Mouse (Mus musculus) adrenal gland, postnatal 36 days (tissue): ENCODE data around the gene Nabp2. TPM values are rescaled to one million over a fixed set of nuclear protein-coding genes. Genes with fewer than 3 reads are reported as not detected.

Experiments
- DNase-seq, 2 experiments: peaks; one replicate each; pipeline ENCODE4 v3.0.0; 2021; ENCODE audit warnings: mixed read lengths in 1 of 2
- long read RNA-seq, 2 experiments: library from polyadenylated mRNA; stranded (forward); transcript quantifications; one replicate each; pipeline ENCODE4 v2.0.0; 2021; ENCODE audit warnings: borderline sequencing depth in 2 of 2
- total RNA-seq, 2 experiments: library from RNA; stranded (reverse); gene quantifications; 2 replicates each; pipeline ENCODE4 v1.2.3; 2021

Nabp2 gene
- total RNA-seq, result 10 to 100 TPM; 71.4 to 73.6 TPM
- long read RNA-seq, experiment 1, transcript Nabp2-201 (7 exons, 1,130 nt), result major isoform, 50 of 63 reads
- long read RNA-seq, experiment 1, partial matches to known transcripts, result 3 of 63 reads
- long read RNA-seq, experiment 1, other reads (novel, unspliced or antisense), result 8 of 63 reads
- long read RNA-seq, experiment 2, transcript Nabp2-201 (7 exons, 1,130 nt), result major isoform, 31 of 37 reads
- long read RNA-seq, experiment 2, partial matches to known transcripts, result 1 of 37 reads
- long read RNA-seq, experiment 2, other reads (novel, unspliced or antisense), result 3 of 37 reads

DNA sequence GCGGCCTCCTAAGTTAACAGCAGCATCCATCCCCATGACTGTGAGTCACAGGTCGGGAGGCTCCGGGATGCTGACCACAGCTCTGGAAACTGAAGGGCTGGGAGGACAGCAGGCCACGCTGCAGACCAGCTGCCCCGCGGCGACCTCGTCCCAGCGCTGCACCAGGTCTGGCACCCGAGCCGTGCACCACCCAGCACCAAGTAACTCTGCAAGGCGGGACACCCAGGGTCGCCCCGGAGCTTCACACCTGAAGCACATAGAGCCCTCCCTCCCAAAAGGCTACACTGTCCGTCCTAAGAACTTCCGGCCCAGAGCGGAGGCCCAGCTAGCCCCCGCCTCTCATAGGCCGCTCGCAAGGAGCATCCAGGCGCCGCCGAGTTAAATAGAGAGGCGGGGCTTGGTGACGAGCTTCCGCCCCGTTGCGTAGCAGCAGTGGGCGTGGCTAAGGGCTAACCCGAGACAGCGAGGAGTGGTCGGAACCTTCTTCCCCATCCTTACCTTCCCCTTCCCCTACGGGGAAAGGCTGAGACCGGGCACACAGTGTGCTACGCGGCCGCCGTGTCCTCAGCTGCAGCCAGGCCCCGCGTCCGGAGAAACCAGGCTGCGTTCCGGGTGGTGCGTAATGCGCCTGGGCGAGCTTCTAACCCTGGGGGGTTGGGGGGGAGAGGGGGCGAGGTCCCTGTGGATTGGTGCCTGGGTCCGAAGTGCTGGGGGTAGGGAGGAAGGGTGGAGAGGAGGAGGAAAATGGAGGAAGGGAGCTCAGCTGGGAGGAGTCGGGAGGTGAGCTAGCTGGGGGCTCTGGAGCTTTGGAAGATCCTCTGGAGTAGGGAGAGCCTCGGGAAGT is at the start of gene Nabp2, which contains the start of gene Rnf41:
TSS of gene Nabp2 (minus strand) at position 282 of the 844 bp plus-strand sequence.
TSS of gene Rnf41 (plus strand) at position 447 of the 844 bp plus-strand sequence.
- DNase-seq, result peak; percentile 97 to 98

DNA sequence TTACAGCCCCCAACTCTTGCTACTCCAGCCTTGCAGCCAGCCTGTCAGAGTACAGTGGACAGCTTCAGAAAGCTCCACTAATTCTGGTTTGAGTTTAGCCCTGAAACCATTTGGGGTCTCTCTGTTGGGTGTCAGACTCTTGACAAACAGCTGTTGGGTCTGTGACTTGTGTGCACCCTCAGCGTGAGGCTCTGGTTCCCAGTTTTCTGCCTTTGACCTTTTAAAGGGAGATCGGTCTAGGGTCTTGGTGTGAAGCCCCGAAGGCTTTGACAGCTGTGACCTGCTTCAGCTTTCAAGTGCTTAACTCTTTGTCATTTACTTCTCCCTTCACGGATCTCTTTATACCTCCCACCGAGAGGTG is 49.0 kb upstream of the Nabp2 start:
- no peak for DNase-seq

DNA sequence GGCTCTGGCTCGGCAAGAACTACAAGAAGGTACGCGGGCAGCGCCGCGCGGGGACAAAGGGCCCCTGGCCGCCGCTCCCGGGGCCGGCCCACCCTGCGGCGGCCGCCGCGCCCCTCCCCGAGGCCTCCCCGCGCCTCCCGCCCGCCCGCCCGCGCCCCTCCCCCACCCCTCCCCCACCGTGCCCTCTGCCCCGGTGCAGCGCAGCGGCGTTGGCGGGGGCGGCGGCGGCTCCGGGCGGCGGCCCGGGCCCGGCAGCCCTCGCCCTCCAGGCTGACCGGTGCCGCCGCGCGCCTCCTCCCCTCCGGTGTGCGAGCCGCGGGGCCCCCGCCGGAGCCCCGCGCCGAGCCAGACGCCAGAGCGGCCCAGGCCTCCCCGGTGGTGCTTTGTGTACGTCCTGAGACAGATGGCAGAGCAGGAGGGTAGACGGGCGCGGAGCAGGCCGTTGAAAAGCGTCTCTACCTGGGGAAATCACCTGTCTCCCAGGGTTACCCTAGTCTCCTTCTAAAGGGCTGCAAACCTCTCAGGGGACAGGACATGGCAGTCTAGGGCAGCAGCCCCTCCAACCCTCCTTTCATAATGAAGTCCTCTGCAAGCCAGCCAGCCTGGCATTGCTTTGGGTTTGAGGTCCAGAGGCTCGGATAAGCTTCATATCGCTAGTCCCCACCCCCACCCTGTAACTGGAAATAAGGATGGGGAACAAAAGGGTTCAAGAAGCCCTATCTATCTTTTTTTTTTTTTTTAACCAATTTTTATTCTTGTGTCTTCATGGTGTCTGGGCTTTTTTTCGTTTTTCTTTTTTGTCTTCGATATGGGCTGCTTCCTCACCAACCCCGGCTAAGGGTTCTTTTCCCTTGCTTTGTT is 48.3 kb upstream of the Nabp2 start:
- peak; percentile 26 to 57 for DNase-seq

DNA sequence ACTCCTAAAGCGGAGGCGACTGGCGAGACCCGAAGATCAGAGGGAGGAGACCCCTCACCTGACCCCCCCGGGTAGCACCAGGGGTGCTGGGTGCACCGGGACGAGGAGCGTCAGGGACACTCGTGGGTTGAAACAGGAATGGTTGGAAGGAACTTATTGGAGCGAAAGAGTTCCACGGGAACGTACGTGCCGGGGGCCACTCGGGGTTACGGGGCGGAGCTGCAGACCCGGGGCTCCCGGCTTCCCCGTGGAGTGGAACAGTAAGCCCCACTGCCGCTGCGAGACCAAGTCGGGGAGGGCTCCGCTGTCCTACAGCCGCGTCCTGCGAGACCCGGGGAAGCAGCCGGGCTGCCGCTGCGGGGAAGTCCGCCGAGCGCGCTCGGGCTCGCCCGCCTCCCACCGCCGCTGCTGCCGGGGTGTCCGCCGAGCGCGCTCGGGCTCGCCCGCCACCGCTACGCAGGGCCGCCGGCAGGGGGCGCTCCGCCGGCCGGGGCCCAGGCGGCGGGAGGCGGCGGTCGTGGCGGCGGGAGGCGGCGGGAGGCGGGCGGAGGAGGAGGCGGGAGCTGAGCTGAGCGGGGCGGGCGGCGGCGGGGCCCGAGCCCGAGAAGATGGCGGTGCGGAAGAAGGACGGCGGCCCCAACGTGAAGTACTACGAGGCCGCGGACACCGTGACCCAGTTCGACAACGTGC is 47.6 kb upstream of the Nabp2 start, which contains the start of gene Smarcc2:
TSS of gene Smarcc2 (plus strand) at position 530 of the 690 bp plus-strand sequence.
- peak; percentile 93 to 95 for DNase-seq

DNA sequence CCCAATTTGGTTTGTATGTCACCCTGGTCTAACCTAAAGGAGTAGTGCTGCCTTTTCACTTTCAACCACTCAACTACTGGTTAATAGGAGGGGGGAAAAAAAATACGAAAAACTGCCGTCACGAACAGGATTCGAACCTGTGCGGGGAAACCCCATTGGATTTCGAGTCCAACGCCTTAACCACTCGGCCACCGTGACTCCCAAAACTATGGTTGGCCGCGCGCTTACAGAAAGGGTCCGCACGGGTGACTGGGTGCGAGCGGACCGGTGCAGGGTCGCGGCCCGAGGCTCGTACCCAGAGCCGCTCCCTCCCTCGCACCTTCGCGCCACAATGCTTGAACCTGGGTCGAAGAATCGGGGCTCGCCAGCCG is 47.0 kb upstream of the Nabp2 start:
- peak; percentile 90 to 94 for DNase-seq

DNA sequence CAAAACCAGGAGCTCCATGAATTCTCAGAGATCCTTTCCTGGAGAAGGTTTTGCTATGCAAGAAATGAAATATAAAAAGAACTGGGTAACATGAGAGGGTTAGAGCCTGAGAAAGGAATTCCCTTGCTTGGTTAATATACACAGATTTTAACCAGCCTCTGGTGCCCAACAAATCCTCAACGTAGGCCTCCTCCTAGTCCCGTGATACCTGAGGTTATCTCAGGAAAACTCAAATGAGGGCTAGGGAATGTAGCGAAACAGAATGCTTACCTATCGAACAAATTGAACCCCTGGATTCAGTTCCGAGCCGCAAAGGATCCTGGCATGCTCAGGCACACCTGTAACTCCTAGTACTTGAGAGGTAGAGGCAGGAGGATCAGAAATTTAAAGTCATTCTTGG is 46.4 kb upstream of the Nabp2 start:
- DNase-seq, result no peak

DNA sequence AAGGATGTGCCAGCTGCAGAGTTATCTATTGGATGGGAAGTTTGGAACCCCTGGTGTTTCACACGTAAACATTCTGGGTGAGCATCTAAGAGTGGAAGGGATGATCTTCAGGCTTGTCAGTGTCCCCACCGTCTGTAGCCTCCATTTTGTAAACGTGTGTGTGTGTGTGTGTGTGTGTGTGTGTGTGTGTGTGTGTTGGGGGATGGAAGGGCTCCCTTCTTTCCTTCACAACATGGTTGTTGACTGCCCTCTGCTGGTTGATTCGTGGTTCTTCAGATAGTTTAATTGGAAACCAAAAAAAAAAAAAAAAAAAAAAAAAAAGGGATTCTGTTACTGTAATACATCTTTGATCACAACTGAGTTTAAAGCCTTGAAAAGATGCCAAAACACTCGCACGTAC is 44.0 kb upstream of the Nabp2 start:
- peak; percentile 60 to 78 for DNase-seq

DNA sequence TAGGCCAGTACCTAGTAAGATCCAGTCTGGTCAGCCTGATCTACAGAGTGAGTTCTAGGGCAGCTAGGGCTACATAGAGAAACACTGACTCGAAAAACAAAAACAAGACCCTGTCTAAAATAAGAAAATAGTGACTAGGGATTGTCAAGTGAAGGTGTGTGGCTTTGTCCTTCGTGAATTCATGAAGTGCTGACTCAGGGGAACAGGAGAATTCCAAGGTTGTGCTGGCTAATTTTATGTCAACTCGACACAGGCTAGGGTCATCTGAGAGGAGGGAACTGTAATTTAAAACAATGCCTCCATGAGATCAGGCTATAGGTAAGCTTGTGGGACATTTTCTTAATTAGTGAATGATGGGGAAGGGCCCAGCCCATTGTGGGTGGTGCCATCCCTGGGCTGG is 43.2 kb upstream of the Nabp2 start:
- no peak for DNase-seq

DNA sequence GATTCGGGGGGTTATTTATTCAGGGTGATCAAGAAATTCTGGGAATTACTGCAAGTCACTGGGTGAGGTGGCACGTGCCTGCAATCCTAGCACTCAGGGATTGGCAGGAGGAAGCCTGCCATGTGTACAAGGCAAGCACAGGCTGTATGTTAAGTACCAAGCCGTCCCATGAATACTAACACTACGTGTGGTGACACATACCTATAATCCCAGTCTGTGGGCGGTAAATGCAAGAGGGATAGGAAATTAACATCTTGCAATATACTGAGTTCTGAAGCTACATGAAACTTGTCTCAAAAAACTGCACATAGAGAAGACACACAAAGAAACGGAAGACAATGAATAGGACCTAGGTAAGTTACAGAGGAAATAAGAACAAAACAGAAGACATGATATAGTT is 39.7 kb upstream of the Nabp2 start:
- no peak for DNase-seq

DNA sequence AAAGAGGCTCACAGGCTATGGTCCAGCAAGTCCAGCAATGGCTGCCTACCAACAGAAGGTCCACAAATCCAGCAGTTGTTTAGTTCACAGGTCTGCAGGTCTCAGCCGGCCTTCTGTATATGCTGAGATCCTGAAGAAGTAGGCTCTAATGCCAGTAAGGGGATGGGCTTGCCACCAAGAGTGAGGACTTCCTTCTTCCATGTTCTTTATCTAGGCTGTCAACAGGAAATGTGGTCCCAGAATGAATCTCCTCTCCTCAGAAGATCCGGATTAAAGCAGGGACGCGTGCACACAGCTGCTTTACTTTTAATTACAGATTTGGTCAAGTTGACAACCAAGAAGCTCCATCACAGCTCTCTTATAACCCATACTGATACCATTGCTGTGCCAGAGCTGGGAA is 34.1 kb upstream of the Nabp2 start:
- no peak for DNase-seq

DNA sequence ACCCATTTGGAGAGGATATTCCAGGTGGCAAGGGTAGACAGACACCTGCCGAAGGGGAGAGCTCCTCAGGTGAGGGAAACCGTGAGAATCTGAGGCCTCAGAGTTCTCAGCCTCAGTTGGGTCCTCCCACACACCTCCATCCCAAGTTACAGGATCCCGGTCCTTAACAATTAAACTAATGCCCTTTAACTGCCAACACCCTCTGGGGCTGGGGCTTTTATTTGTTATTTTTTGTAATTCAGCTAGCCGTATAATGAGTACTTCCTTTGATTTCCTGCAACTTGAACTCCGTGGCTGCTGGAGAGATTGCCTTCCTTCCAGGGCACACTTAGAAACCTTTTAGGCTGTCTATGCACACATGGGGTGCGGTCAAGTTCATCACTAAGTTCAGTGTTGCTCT is 33.1 kb upstream of the Nabp2 start:
- no peak for DNase-seq

DNA sequence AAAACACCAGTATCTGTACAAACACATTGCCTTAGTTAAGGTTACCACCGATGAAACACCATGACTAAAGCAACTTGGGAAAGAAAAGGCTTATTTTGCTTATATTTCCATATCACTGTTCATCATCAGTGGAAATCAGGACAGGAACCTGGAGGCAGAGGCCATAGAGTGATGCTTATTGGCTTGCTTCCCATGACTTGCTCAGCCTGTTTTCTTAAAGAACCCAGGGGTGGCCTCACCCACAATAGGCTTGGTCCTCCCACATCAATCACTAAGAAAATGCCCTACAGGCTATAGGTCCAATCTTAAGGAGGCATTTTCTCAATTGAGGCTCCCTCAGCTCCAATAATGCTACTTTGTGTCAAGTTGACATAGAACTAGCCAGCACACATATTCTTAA is 31.4 kb upstream of the Nabp2 start:
- no peak for DNase-seq

DNA sequence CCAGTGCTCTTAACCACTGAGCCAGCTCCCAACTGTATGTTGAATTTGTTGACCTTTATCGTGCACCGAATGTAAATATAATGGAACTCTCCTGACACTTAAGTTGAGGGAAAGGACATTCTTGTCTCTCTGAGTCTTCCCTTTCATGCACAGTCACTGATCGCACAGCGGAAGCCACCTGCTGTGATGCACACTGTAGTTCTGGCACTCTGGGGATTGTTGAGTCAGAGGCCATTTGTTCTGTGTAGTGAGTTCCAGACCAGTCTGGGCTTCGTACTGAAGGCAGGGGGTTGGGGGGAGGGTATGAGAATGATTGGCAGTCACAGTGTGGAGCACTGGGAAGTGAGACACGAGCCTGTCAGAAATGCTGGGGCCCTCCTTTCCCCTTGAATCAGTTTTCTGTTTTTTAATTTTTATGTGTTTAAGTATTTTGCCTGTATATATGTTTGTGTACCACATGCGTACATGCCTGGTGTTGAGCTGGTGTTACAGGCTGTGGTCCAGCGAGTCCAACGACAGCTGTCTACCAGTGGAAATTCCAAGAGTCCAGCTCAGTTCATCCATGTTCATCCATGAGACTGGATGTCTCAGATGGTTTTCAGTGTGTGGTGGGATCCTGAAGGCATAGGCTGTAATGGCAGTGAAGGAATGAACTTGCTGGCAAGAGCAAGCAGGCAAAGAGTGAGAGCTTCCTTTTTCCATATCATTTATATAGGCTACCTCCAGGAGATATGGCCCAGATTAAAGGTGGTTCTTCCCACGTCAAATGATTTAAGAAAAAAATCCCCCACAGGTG is 30.2 kb upstream of the Nabp2 start:
- DNase-seq, result no peak

DNA sequence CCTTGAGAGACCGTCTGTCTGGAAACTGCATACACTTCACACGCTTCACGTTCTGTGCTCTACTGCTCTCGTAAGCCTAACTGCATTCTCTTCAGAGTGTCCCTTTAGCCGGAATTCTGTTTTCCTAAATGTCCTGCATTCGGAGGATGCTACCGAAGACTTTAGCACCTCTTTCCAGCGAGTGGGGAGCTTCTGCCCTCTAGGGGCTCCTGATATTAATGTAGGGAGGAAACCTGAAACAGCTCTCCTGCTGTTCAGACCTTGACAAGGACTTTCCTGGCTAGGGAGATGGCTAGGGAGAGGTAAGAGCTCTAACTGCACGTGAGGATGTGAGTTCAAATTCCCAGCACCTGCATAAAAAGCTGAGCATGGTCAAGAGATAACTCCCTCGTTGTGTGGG is 29.1 kb upstream of the Nabp2 start:
- peak in 1 of 2 experiments; percentile 51 for DNase-seq

DNA sequence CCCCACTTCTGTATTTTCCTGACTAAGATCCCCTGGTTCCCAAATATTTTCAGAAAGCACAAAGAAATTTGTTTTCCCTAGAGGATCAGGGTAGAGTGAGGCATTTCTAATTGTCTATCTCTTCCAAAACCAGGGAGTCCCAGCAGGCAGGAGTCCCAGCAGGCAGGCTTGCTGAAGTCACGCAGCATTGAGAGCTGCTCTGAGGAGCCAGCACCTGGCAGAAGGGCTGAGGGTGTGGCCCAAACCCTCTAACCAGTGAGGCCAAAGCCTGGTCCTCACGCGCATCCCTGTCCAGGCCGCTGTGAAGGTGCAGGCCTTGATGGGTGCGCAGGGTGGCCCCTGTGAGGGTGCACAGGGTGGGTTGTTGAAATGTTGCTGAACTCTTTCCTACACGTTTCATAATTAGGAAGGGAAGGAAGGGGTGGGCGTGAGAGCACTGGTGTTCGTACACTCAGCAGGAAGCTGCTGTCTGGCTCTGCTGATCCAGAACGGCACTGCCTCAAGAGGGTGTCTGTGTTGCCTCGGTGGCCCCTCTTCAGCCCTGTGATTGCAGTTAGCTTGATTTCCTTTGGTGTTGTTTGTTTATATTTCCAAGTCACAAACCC is 27.5 kb upstream of the Nabp2 start:
- DNase-seq, result no peak

DNA sequence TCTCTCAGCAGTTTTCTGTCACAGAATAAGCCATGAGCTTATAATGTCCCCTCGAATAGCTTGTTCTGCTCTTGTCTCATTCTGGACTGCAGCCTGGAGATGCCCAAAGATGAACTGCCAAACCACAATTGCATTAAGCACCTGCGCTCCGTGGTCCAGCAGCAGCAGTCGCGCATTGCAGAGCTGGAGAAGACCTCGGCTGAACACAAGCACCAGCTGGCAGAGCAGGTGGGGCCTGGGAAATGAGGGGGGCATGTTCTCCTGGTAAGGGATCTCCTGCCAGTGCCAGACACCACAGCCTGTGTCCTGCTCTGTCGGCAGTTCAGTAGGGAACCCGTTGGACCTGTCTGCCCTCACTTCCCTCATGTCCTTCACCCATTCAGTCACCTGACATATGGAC is 25.1 kb upstream of the Nabp2 start:
- DNase-seq, result no peak

DNA sequence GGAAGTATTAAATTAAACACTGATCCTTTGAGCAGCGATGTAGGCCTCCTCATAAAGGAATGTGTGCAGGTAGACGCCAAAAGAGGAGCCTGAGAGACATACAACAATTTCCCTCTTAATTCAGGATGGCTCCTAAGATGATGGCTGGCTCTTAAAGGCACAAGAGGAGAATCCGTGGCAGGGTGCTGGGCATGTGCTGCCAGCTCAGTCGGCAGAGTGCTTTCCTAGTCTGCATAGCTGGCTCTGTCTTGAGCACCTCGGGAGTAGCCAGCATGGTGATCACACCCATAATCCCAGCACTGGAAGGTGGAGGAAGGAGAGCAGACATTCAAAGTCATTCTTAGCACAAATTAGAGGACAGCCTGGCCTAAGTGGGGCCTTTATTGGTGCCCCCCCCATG is 24.6 kb upstream of the Nabp2 start:
- no peak for DNase-seq

DNA sequence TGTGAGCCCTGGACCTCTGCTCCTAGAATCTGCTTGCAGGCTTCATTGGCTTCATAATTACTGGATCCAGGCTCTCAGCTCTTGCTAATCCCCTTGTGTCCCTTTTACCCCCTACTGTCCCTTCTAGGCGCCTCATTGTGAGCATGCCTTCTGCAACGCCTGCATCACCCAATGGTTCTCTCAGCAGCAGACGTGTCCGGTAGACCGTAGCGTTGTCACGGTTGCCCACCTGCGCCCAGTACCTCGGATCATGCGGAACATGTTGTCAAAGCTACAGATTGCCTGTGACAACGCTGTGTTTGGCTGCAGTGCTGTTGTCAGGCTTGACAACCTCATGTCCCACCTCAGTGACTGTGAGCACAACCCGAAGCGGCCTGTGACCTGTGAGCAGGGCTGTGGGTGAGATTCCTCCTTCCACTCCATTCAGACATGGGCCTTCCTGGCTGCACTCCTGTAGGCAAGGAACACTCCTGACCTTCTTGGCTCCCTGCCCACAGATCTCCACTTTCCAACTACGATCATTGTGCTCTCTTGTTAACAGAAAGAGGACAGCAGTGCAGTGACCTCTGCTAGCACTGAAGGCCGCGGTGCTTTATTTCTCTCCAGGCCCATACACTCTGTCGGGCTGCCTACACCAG is 24.0 kb upstream of the Nabp2 start:
- DNase-seq, result peak; percentile 83 to 87

DNA sequence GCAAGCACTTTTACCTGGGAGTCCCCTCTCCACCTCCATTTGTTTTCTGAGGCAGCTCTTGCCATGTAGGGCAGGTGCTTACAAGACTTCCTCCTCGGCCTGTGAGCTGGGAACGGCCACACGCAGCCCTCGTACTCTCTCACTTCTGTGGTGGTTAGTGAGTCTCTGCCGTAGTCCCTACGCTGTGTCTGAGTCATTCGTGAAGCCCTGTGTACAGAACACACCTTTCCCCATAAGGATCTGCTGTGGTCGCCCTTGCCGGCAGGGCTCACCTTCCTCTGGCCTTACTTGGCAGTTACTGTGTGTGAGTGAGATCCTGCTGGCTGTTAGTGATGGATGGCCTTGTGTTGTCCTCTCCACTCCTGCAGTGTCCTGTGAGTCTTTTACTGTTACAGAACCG is 23.4 kb upstream of the Nabp2 start:
- DNase-seq, result no peak

DNA sequence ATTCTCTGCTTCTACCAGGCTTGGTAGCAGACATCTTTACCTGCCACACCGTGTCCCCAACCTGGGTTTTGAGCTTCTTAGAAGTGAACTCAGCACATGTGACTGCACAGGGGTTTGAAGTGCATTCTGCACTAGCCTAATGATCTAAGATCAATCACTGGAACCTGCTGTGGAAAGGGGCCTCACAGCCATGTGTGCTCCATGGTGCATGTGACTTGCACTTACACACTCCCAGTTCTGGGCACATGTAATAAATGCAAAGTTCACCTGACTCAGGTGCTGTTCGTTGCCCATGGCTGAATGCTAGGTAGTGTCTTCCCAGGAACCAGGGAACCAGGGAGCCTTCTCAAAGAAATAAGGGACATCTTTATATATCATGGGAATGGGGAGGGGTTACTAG is 22.1 kb upstream of the Nabp2 start:
- no peak for DNase-seq
